ENCODE assay signal across 8 mouse cellular contexts in the genomic region with DNA sequence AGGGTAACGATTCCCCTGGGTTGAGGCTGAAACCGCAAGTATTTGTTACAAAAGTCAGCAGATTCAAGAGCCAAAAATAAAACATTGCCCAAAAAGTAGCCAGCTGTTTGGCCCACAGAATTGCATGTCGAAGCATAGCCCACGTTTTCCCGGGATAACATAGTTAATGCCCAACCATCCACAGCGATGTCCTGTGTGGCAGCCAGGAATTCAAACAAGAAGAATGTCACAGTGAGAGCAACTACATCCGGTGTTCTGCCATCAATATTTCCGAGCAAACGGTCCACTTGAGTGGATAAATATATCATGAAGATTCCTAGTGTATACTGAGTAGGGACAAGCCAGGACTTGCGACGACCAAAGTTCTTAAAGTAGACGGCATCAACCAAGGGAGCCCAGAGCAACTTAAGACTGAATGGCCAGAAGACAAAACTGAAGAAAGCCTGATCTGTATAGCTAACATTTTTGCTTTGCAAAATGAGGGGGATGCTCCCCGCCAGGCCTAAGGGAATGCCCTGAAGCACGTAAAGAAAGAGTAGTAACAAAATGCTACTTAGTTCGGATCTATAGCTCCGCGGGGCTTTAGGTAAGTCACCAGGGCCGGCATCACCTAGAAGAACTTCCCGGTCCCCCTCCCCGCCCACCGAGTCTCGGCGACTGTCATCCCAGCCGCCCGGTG. TPM values are rescaled to one million over a fixed set of nuclear protein-coding genes. Genes with fewer than 3 reads are reported as not detected.
DNase-seq lines count a peak whose midpoint lies in the region; ATAC-seq and TF ChIP-seq lines count a peak whose summit lies in the region.

No protein-coding gene starts in this region.

- no peaks in the 10 kb centered on the region for H3K27me3 ChIP-seq in embryonic facial prominence, embryonic 11.5 days (ENCODE audit: control insufficient read depth, insufficient read depth, low read length)
- H3K27me3 ChIP-seq in hindbrain, postnatal 0 days (ENCODE audit: insufficient read depth, low read length): peaks cover 6% of the 10 kb centered on the region; the same call in 1 of the 2 replicates
- peaks cover 10% of the 10 kb centered on the region for H3K27me3 ChIP-seq in liver, embryonic 12.5 days (replicated peaks)
- H3K27me3 ChIP-seq in neural tube, embryonic 13.5 days: peaks cover 17% of the 10 kb centered on the region

- WGBS in embryonic facial prominence, embryonic 11.5 days: 8% methylated on average over 25 of the region's 25 CpGs
- 5% methylated on average over 25 of the region's 25 CpGs for WGBS in hindbrain, postnatal 0 days
- 7% methylated on average over 25 of the region's 25 CpGs for WGBS in liver, embryonic 12.5 days (ENCODE audit: insufficient replicate concordance)
- WGBS in neural tube, embryonic 13.5 days: 8% methylated on average over 25 of the region's 25 CpGs

- no peaks in the 10 kb centered on the region for H3K36me3 ChIP-seq in embryonic facial prominence, embryonic 11.5 days (replicated peaks; ENCODE audit: control insufficient read depth, insufficient read depth, low read depth, low read length)
- H3K36me3 ChIP-seq in hindbrain, postnatal 0 days (ENCODE audit: insufficient read depth, low read length): no peaks in the 10 kb centered on the region
- H3K36me3 ChIP-seq in liver, embryonic 12.5 days: 0 out of 2 replicates have a peak, but pooled peaks cover 2% of the 10 kb centered on the region
- peaks cover 4% of the 10 kb centered on the region; the same call in 1 of the 2 replicates for H3K36me3 ChIP-seq in neural tube, embryonic 13.5 days

- no peaks in the 10 kb centered on the region for H3K4me1 ChIP-seq in embryonic facial prominence, embryonic 11.5 days (ENCODE audit: control insufficient read depth, insufficient read depth, low read length)
- H3K4me1 ChIP-seq in hindbrain, postnatal 0 days (ENCODE audit: insufficient read depth, low read length): peaks cover 17% of the 10 kb centered on the region
- H3K4me1 ChIP-seq in liver, embryonic 12.5 days: peaks cover 29% of the 10 kb centered on the region
- peaks cover 30% of the 10 kb centered on the region for H3K4me1 ChIP-seq in neural tube, embryonic 13.5 days (replicated peaks)

- DNase-seq in cerebellum, adult 11 months: no peak
- DNase-seq in B cell, adult 2 months: peak; percentile 20 to 23
- peak; percentile 3 for DNase-seq in embryonic facial prominence, embryonic 11.5 days (ENCODE audit: low spot score)
- DNase-seq in hindbrain, postnatal 0 days (ENCODE audit: low spot score): peak; percentile 20
- DNase-seq in layer of hippocampus, postnatal 36 days: no peak

- peak overlapping the region; percentile 79 for H3K9ac ChIP-seq in embryonic facial prominence, embryonic 11.5 days (replicated peaks; ENCODE audit: low read length)
- peak overlapping the region; percentile 75 for H3K9ac ChIP-seq in hindbrain, postnatal 0 days (replicated peaks; ENCODE audit: low read length)
- peak overlapping the region; percentile 92 for H3K9ac ChIP-seq in liver, embryonic 12.5 days
- H3K9ac ChIP-seq in neural tube, embryonic 13.5 days: peak overlapping the region; percentile 90

- TF ChIP-seq CTCF in hindbrain, postnatal 0 days (IDR thresholded peaks at IDR 0.05; ENCODE audit: low read depth): no peak

- H3K4me2 ChIP-seq in embryonic facial prominence, embryonic 11.5 days (ENCODE audit: low read depth, low read length): peak overlapping the region; percentile 79
- peak overlapping the region; percentile 80 for H3K4me2 ChIP-seq in hindbrain, postnatal 0 days (ENCODE audit: low read depth, low read length)
- H3K4me2 ChIP-seq in liver, embryonic 12.5 days: peak overlapping the region; percentile 87
- peak overlapping the region; percentile 81 for H3K4me2 ChIP-seq in neural tube, embryonic 13.5 days

- no peaks in the 10 kb centered on the region for H3K9me3 ChIP-seq in embryonic facial prominence, embryonic 11.5 days (replicated peaks; ENCODE audit: control insufficient read depth, low read length)
- no peaks in the 10 kb centered on the region for H3K9me3 ChIP-seq in hindbrain, postnatal 0 days (ENCODE audit: low read length)
- no peaks in the 10 kb centered on the region for H3K9me3 ChIP-seq in liver, embryonic 12.5 days (replicated peaks)
- H3K9me3 ChIP-seq in neural tube, embryonic 13.5 days: no peaks in the 10 kb centered on the region

- ATAC-seq in cerebellum, adult (ENCODE audit: insufficient number of reproducible peaks, low FRiP score, low TSS enrichment): peak; percentile 6; the same call in 1 of the 2 replicates
- peak; percentile 1; the same call in 1 of the 2 replicates for ATAC-seq in embryonic facial prominence, embryonic 11.5 days (replicated peaks; ENCODE audit: insufficient number of reproducible peaks, low FRiP score, low TSS enrichment, low read depth)
- no peak for ATAC-seq in hindbrain, postnatal 0 days
- ATAC-seq in liver, embryonic 12.5 days: no peak
- peak; percentile 10; the same call in 1 of the 2 replicates for ATAC-seq in neural tube, embryonic 13.5 days (ENCODE audit: low read depth)

- peak overlapping the region; percentile 39 for H3K27ac ChIP-seq in embryonic facial prominence, embryonic 11.5 days (replicated peaks; ENCODE audit: low read depth, low read length)
- H3K27ac ChIP-seq in hindbrain, postnatal 0 days: peak overlapping the region; percentile 90
- peak overlapping the region; percentile 90 for H3K27ac ChIP-seq in liver, embryonic 12.5 days
- H3K27ac ChIP-seq in neural tube, embryonic 13.5 days (replicated peaks): peak overlapping the region; percentile 93

- peak overlapping the region; percentile 74 for H3K4me3 ChIP-seq in embryonic facial prominence, embryonic 11.5 days (ENCODE audit: low read depth, low read length)
- peak overlapping the region; percentile 85 for H3K4me3 ChIP-seq in hindbrain, postnatal 0 days (ENCODE audit: low read length)
- H3K4me3 ChIP-seq in liver, embryonic 12.5 days: peak overlapping the region; percentile 92
- peak overlapping the region; percentile 82 for H3K4me3 ChIP-seq in neural tube, embryonic 13.5 days

RNA-seq across cellular contexts. Expression of gene Slc33a1, which starts 1.0 kb away (rescaled TPM):
- polyA plus RNA-seq in embryonic facial prominence, embryonic 11.5 days (2014; fragmentation: Nextera tagmentation; extraction: Ambion mirVana): 12.5 and 14.8 TPM in 2 replicates
- 48.6 and 50.3 TPM in 2 replicates for total RNA-seq in hindbrain, postnatal 0 days (2014; rRNA removed)
- polyA plus RNA-seq in hindbrain, postnatal 0 days (2015; fragmentation: Nextera tagmentation; extraction: Ambion mirVana): 14.3 and 15.4 TPM in 2 replicates
- polyA plus RNA-seq in liver, embryonic 12.5 days (2016; fragmentation: Nextera tagmentation; extraction: Ambion mirVana): 12.3 and 12.5 TPM in 2 replicates
- 16.1 and 16.8 TPM in 2 replicates for polyA plus RNA-seq in neural tube, embryonic 13.5 days (2015; fragmentation: Nextera tagmentation; extraction: Ambion mirVana)
- 10 to 100 TPM; 29.1 to 31.0 TPM for total RNA-seq in layer of hippocampus, postnatal 36 days (2021)

RNA-seq across cellular contexts. Expression of gene Gmps, which starts 12.3 kb away (rescaled TPM):
- 76.0 and 81.8 TPM in 2 replicates for polyA plus RNA-seq in embryonic facial prominence, embryonic 11.5 days (2014; fragmentation: Nextera tagmentation; extraction: Ambion mirVana)
- 32.6 and 34.3 TPM in 2 replicates for total RNA-seq in hindbrain, postnatal 0 days (2014; rRNA removed)
- 33.7 and 35.5 TPM in 2 replicates for polyA plus RNA-seq in hindbrain, postnatal 0 days (2015; fragmentation: Nextera tagmentation; extraction: Ambion mirVana)
- 37.1 and 37.7 TPM in 2 replicates for polyA plus RNA-seq in liver, embryonic 12.5 days (2016; fragmentation: Nextera tagmentation; extraction: Ambion mirVana)
- polyA plus RNA-seq in neural tube, embryonic 13.5 days (2015; fragmentation: Nextera tagmentation; extraction: Ambion mirVana): 36.9 and 42.8 TPM in 2 replicates
- 10 to 100 TPM; 47.9 to 49.8 TPM for total RNA-seq in layer of hippocampus, postnatal 36 days (2021)

RNA-seq across cellular contexts. Expression of gene E130311K13Rik, which starts 34.3 kb away (rescaled TPM):
- 3.8 and 3.9 TPM in 2 replicates for polyA plus RNA-seq in embryonic facial prominence, embryonic 11.5 days (2014; fragmentation: Nextera tagmentation; extraction: Ambion mirVana)
- total RNA-seq in hindbrain, postnatal 0 days (2014; rRNA removed): 6.4 and 9.5 TPM in 2 replicates
- 10.9 and 12.9 TPM in 2 replicates for polyA plus RNA-seq in hindbrain, postnatal 0 days (2015; fragmentation: Nextera tagmentation; extraction: Ambion mirVana)
- polyA plus RNA-seq in liver, embryonic 12.5 days (2016; fragmentation: Nextera tagmentation; extraction: Ambion mirVana): 2.2 and 2.5 TPM in 2 replicates
- 5.6 and 5.9 TPM in 2 replicates for polyA plus RNA-seq in neural tube, embryonic 13.5 days (2015; fragmentation: Nextera tagmentation; extraction: Ambion mirVana)
- total RNA-seq in layer of hippocampus, postnatal 36 days (2021): 10 to 100 TPM; 12.5 to 13.4 TPM

Comparison
In these comparisons a context has a peak if more than half of its experiments do, and no peak if none do; other contexts are left out.
1. ATAC-seq: peak in cerebellum, adult (single experiment), embryonic facial prominence, embryonic 11.5 days (single experiment) and neural tube, embryonic 13.5 days (single experiment); none in hindbrain, postnatal 0 days (single experiment) and liver, embryonic 12.5 days (single experiment).
2. DNase-seq: peak in B cell, adult 2 months (2 of 2), embryonic facial prominence, embryonic 11.5 days (single experiment) and hindbrain, postnatal 0 days (single experiment); none in cerebellum, adult 11 months (single experiment) and layer of hippocampus, postnatal 36 days (0 of 2).
3. H3K27ac ChIP-seq: peak in every context shown above with its lines; median percentile 93 in neural tube, embryonic 13.5 days; 90 in hindbrain, postnatal 0 days; 90 in liver, embryonic 12.5 days; 39 in embryonic facial prominence, embryonic 11.5 days.
4. Peak in every context shown above with its lines, with median percentiles within 50 percentile points of each other: H3K4me2 ChIP-seq, H3K4me3 ChIP-seq and H3K9ac ChIP-seq.